Mouse (Mus musculus): ENCODE measurements around the gene Edc3. TPM values are rescaled to one million over a fixed set of nuclear protein-coding genes. Genes with fewer than 3 reads are reported as not detected.

The Edc3 gene
- polyA plus RNA-seq (2015; fragmentation: Nextera tagmentation; extraction: Ambion mirVana): 32.4 and 33.2 TPM in 2 replicates

DNA sequence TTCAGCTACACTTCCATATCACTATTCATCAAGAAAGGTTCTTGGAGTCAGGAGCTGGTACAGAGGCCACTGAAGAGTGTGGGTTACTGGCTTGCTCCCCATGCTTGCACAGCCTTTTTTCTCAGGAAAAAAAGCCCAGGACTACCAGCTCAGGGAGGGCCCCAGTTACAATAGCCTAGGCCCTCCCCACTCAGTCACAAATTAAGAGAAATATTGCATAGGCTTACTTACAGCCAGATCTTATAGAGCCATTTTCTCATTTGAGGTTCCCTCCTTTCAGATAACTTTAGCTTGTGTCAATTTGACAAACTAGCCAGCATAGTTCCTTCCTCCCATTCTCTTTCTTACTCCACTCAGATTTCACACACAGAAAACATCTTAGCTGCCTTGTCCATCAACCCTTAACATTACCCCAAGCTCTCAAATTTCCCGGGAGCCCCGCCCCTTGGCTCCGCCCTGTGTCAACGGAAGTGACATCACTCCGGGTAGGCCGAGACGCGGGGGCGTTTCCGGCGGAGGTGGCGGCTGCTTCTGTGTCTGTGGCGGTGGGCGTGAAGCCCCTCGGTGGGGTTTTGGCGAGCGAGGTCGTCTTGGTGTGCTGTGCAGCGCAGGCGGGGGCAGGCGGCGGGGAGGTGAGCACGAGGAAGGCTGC, at the start of gene Edc3:
TSS of gene Edc3 (plus strand) at position 473 of the 652 bp plus-strand sequence.
- Histone ChIP-seq H3K4me1 (peaks cover 3% of the 10 kb centered on the region), H3K4me2 (replicated peaks) (peak within 1 kb of the TSS; percentile 75), H3K9ac (peak within 1 kb of the TSS; percentile 87), H3K27ac (replicated peaks) (peak within 1 kb of the TSS; percentile 88), H3K9me3 (replicated peaks) (no peaks in the 10 kb centered on the region), H3K27me3 (no peaks in the 10 kb centered on the region), H3K36me3 (peaks cover 8% of the 10 kb centered on the region), H3K4me3 (replicated peaks) (peak within 1 kb of the TSS; percentile 89)
- ATAC-seq (ENCODE audit: insufficient number of reproducible peaks, low FRiP score, low TSS enrichment, low read depth): peak; percentile 93
- under 1% methylated on average over 23 of the region's 23 CpGs for WGBS

- Histone ChIP-seq H3K27ac (replicated peaks) (no peak overlapping the region), H3K27me3 (peaks cover 11% of the 10 kb centered on the region), H3K36me3 (no peaks in the 10 kb centered on the region), H3K9ac (no peak overlapping the region), H3K4me1 (peaks cover 7% of the 10 kb centered on the region; the same call in 1 of the 2 replicates), H3K4me3 (replicated peaks) (no peak overlapping the region), H3K9me3 (replicated peaks) (no peaks in the 10 kb centered on the region), H3K4me2 (replicated peaks) (no peak overlapping the region)
- ATAC-seq (ENCODE audit: insufficient number of reproducible peaks, low FRiP score, low TSS enrichment, low read depth): no peak
- 86% methylated on average over 4 of the region's 4 CpGs for WGBS
Observed at GRCm38 (mm10) chr9:57658970-57659369, 49.4 kb upstream of the Edc3 start.

GRCm38 (mm10) chr9:57659774-57660173, 48.6 kb upstream of the Edc3 start:
- H3K4me1 ChIP-seq: peaks cover 7% of the 10 kb centered on the region; the same call in 1 of the 2 replicates
- H3K27me3 ChIP-seq: peaks cover 3% of the 10 kb centered on the region
- no peaks in the 10 kb centered on the region for H3K36me3 ChIP-seq
- no peaks in the 10 kb centered on the region for H3K9me3 ChIP-seq (replicated peaks)
- ATAC-seq (ENCODE audit: insufficient number of reproducible peaks, low FRiP score, low TSS enrichment, low read depth): no peak
- H3K4me3 ChIP-seq (replicated peaks): no peak overlapping the region
- 21% methylated on average over 4 of the region's 4 CpGs for WGBS
- H3K27ac ChIP-seq (replicated peaks): no peak overlapping the region
- H3K9ac ChIP-seq: no peak overlapping the region
- H3K4me2 ChIP-seq (replicated peaks): no peak overlapping the region

- Histone ChIP-seq H3K4me3 (replicated peaks) (no peak overlapping the region), H3K9ac (no peak overlapping the region), H3K27me3 (no peaks in the 10 kb centered on the region), H3K9me3 (replicated peaks) (no peaks in the 10 kb centered on the region), H3K4me1 (peaks cover 6% of the 10 kb centered on the region; the same call in 1 of the 2 replicates), H3K36me3 (no peaks in the 10 kb centered on the region), H3K27ac (replicated peaks) (no peak overlapping the region), H3K4me2 (replicated peaks) (no peak overlapping the region)
- WGBS: 65% methylated on average over 6 of the region's 6 CpGs
- ATAC-seq (ENCODE audit: insufficient number of reproducible peaks, low FRiP score, low TSS enrichment, low read depth): no peak
Observed at GRCm38 (mm10) chr9:57660501-57660900, 47.8 kb upstream of the Edc3 start.

- Histone ChIP-seq H3K4me1 (no peaks in the 10 kb centered on the region), H3K27me3 (no peaks in the 10 kb centered on the region), H3K4me2 (replicated peaks) (no peak overlapping the region), H3K27ac (replicated peaks) (no peak overlapping the region), H3K9ac (no peak overlapping the region), H3K4me3 (replicated peaks) (no peak overlapping the region), H3K36me3 (no peaks in the 10 kb centered on the region), H3K9me3 (replicated peaks) (no peaks in the 10 kb centered on the region)
- ATAC-seq (ENCODE audit: insufficient number of reproducible peaks, low FRiP score, low TSS enrichment, low read depth): no peak
- 52% methylated on average over 3 of the region's 3 CpGs for WGBS
Observed at GRCm38 (mm10) chr9:57661552-57661951, 46.8 kb upstream of the Edc3 start.

- no peak for ATAC-seq (ENCODE audit: insufficient number of reproducible peaks, low FRiP score, low TSS enrichment, low read depth)
Observed at GRCm38 (mm10) chr9:57664616-57665015, 43.7 kb upstream of the Edc3 start.

GRCm38 (mm10) chr9:57666536-57666935, 41.8 kb upstream of the Edc3 start:
- Histone ChIP-seq H3K27me3 (no peaks in the 10 kb centered on the region), H3K4me3 (replicated peaks) (no peak overlapping the region), H3K27ac (replicated peaks) (no peak overlapping the region), H3K9me3 (replicated peaks) (no peaks in the 10 kb centered on the region), H3K36me3 (no peaks in the 10 kb centered on the region), H3K4me2 (replicated peaks) (no peak overlapping the region), H3K4me1 (no peaks in the 10 kb centered on the region), H3K9ac (no peak overlapping the region)
- no peak for ATAC-seq (ENCODE audit: insufficient number of reproducible peaks, low FRiP score, low TSS enrichment, low read depth)
- WGBS: 81% methylated on average over 8 of the region's 8 CpGs

More at GRCm38 (mm10) chr9:57664616-57665015, 43.7 kb upstream of the Edc3 start:
- Histone ChIP-seq H3K27me3 (no peaks in the 10 kb centered on the region), H3K27ac (replicated peaks) (no peak overlapping the region), H3K9me3 (replicated peaks) (no peaks in the 10 kb centered on the region), H3K9ac (no peak overlapping the region), H3K4me3 (replicated peaks) (no peak overlapping the region), H3K36me3 (no peaks in the 10 kb centered on the region), H3K4me2 (replicated peaks) (no peak overlapping the region), H3K4me1 (no peaks in the 10 kb centered on the region)
- WGBS: 53% methylated on average over 7 of the region's 7 CpGs

DNA sequence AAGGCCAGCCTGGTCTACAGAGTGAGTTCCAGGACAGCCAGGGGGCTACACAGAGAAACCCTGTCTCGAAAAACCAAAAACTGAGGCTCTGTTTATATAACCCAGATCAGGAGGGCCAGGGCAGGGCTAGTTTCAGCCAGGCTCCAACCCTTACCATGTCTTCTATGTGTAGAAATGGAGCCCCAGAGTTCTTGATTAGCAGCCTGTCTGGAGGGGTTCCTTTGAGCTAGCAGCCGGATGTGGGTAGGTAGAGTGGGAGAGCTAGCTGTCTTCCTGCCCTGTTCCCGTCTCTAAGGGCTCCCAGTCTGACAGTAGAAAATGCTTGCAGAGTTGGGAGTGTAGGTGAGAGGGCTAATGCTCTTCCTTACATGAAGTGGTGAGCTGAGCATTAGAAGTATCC, 41.2 kb upstream of the Edc3 start:
- Histone ChIP-seq H3K9ac (no peak overlapping the region), H3K27ac (replicated peaks) (no peak overlapping the region), H3K4me3 (replicated peaks) (no peak overlapping the region), H3K9me3 (replicated peaks) (no peaks in the 10 kb centered on the region), H3K36me3 (no peaks in the 10 kb centered on the region), H3K4me1 (no peaks in the 10 kb centered on the region), H3K27me3 (no peaks in the 10 kb centered on the region), H3K4me2 (replicated peaks) (no peak overlapping the region)
- no peak for ATAC-seq (ENCODE audit: insufficient number of reproducible peaks, low FRiP score, low TSS enrichment, low read depth)
- 70% methylated on average over 3 of the region's 3 CpGs for WGBS

- Histone ChIP-seq H3K36me3 (no peaks in the 10 kb centered on the region), H3K9me3 (replicated peaks) (no peaks in the 10 kb centered on the region), H3K4me3 (replicated peaks) (no peak overlapping the region), H3K9ac (no peak overlapping the region), H3K4me2 (replicated peaks) (no peak overlapping the region), H3K4me1 (no peaks in the 10 kb centered on the region), H3K27me3 (no peaks in the 10 kb centered on the region), H3K27ac (replicated peaks) (no peak overlapping the region)
- ATAC-seq (ENCODE audit: insufficient number of reproducible peaks, low FRiP score, low TSS enrichment, low read depth): no peak
- WGBS: 59% methylated on average over 11 of the region's 11 CpGs
Observed at GRCm38 (mm10) chr9:57667817-57668216, 40.5 kb upstream of the Edc3 start.

DNA sequence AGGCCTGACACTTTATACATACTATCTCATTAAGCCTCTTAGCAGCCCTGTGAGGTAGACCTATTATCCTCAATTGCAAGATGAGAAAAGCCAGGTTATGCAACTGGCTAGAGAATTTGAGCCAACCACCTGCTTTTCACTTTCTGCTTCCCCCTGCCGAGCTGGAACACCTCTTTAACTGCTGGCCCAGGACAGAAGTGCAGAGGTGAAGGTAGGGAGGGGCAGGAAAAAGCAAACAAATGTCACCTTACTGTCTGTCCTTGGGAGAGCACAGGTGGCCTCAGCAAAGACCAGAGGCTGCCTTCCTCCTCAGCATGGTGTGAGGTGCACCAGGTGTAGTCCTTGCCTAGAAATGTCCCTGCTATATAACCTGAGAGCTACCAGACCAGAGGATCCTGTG, 40.1 kb upstream of the Edc3 start:
- no peak overlapping the region for H3K4me3 ChIP-seq (replicated peaks)
- H3K27ac ChIP-seq (replicated peaks): no peak overlapping the region
- H3K4me1 ChIP-seq: no peaks in the 10 kb centered on the region
- H3K9ac ChIP-seq: no peak overlapping the region
- no peaks in the 10 kb centered on the region for H3K9me3 ChIP-seq (replicated peaks)
- H3K36me3 ChIP-seq: no peaks in the 10 kb centered on the region
- no peak for ATAC-seq (ENCODE audit: insufficient number of reproducible peaks, low FRiP score, low TSS enrichment, low read depth)
- 31% methylated on average over 1 of the region's 1 CpGs for WGBS
- H3K4me2 ChIP-seq (replicated peaks): no peak overlapping the region
- no peaks in the 10 kb centered on the region for H3K27me3 ChIP-seq

GRCm38 (mm10) chr9:57669566-57669965, 38.8 kb upstream of the Edc3 start:
- Histone ChIP-seq H3K4me3 (replicated peaks) (no peak overlapping the region), H3K27me3 (no peaks in the 10 kb centered on the region), H3K27ac (replicated peaks) (no peak overlapping the region), H3K36me3 (no peaks in the 10 kb centered on the region), H3K4me1 (no peaks in the 10 kb centered on the region), H3K9ac (no peak overlapping the region), H3K9me3 (replicated peaks) (no peaks in the 10 kb centered on the region), H3K4me2 (replicated peaks) (no peak overlapping the region)
- ATAC-seq (ENCODE audit: insufficient number of reproducible peaks, low FRiP score, low TSS enrichment, low read depth): no peak
- 85% methylated on average over 3 of the region's 3 CpGs for WGBS

DNA sequence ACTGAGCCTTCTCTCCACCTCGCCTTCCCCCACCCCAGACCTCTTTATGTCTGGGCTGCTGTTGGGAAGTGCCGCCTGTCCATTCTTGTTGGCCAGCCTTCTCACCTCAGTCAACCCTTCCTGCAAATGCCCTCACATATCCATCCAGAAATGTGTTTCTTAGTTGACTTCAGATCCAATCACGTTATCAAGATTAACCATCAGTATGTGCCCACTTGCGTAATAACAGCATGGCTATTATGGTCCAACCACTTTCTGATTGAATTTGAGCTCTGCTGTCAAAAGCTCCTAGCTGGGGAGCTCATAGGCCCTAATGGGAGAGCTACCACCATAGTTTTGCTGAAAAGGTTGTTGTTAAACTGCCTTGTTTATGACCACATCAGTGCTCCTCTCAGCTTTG, 37.3 kb upstream of the Edc3 start:
- 87% methylated on average over 4 of the region's 4 CpGs for WGBS
- Histone ChIP-seq H3K9ac (no peak overlapping the region), H3K4me2 (replicated peaks) (no peak overlapping the region), H3K27me3 (no peaks in the 10 kb centered on the region), H3K9me3 (replicated peaks) (no peaks in the 10 kb centered on the region), H3K4me1 (no peaks in the 10 kb centered on the region), H3K36me3 (no peaks in the 10 kb centered on the region), H3K4me3 (replicated peaks) (no peak overlapping the region), H3K27ac (replicated peaks) (no peak overlapping the region)
- no peak for ATAC-seq (ENCODE audit: insufficient number of reproducible peaks, low FRiP score, low TSS enrichment, low read depth)
